Mouse (Mus musculus): ENCODE measurements at regions not wholly inside any gene's neighbourhood (a gene's known extent, or its start where the extent isn't known, plus 50 kb on each side); places are given as distances from the start of the nearest gene placed in this dataset.

- TF ChIP-seq CTCF (conservative IDR thresholded peaks at IDR 0.05; ENCODE audit: low read length) (no peak), NANOG (IDR thresholded peaks at IDR 0.05; ENCODE audit: borderline replicate concordance, low read length) (no peak)
Observed at GRCm38 (mm10) chr1:81945236-81945635, 287.7 kb upstream of the Gm9747 start.

All from E14TG2a.4 (cell line).